Mouse (Mus musculus): ENCODE data around the gene Igf2bp2.
A peak's percentile ranks its signal among the peaks of the same experiment; 100 is the strongest.

The Igf2bp2 gene

GRCm38 (mm10) chr16:22097659-22098058 lies 65.4 kb downstream of the Igf2bp2 start:
- DNase-seq, result no peak

- DNase-seq, result no peak
Observed at GRCm38 (mm10) chr16:22095751-22096150, 67.3 kb downstream of the Igf2bp2 start.

GRCm38 (mm10) chr16:22091255-22091783 lies 71.8 kb downstream of the Igf2bp2 start:
- no peak for DNase-seq

- no peak for DNase-seq
Observed at GRCm38 (mm10) chr16:22085411-22085810, 77.7 kb downstream of the Igf2bp2 start.

GRCm38 (mm10) chr16:22080125-22080710 lies 82.9 kb downstream of the Igf2bp2 start:
- no peak for DNase-seq

- DNase-seq, result no peak
Observed at GRCm38 (mm10) chr16:22076620-22076941, 86.5 kb downstream of the Igf2bp2 start.

- no peak for DNase-seq
Observed at GRCm38 (mm10) chr16:22075829-22076619, 87.1 kb downstream of the Igf2bp2 start.

GRCm38 (mm10) chr16:22075067-22075466 lies 88.0 kb downstream of the Igf2bp2 start:
- no peak for DNase-seq

- DNase-seq, result no peak
Observed at GRCm38 (mm10) chr16:22071361-22071760, 91.7 kb downstream of the Igf2bp2 start.

- no peak for DNase-seq
Observed at GRCm38 (mm10) chr16:22067406-22067805, 95.7 kb downstream of the Igf2bp2 start.

- no peak for DNase-seq
Observed at GRCm38 (mm10) chr16:22065536-22065935, 97.6 kb downstream of the Igf2bp2 start.

- DNase-seq, result no peak
Observed at GRCm38 (mm10) chr16:22062284-22062683, 100.8 kb downstream of the Igf2bp2 start.

GRCm38 (mm10) chr16:22061555-22062160 lies 101.4 kb downstream of the Igf2bp2 start:
- no peak for DNase-seq

GRCm38 (mm10) chr16:22060416-22060815 lies 102.7 kb downstream of the Igf2bp2 start:
- no peak for DNase-seq

- DNase-seq, result no peak
Observed at GRCm38 (mm10) chr16:22058871-22059270, 104.2 kb downstream of the Igf2bp2 start.

- DNase-seq, result no peak
Observed at GRCm38 (mm10) chr16:22057498-22057897, 105.6 kb downstream of the Igf2bp2 start.

GRCm38 (mm10) chr16:22053411-22053810 lies 109.7 kb downstream of the Igf2bp2 start:
- DNase-seq, result no peak

GRCm38 (mm10) chr16:22046739-22047366 lies 116.2 kb downstream of the Igf2bp2 start:
- no peak for DNase-seq

GRCm38 (mm10) chr16:22045930-22046329 lies 117.2 kb downstream of the Igf2bp2 start:
- DNase-seq, result no peak

- DNase-seq, result no peak
Observed at GRCm38 (mm10) chr16:22043830-22044229, 119.3 kb downstream of the Igf2bp2 start.

- no peak for DNase-seq
Observed at GRCm38 (mm10) chr16:22039978-22040377, 123.1 kb downstream of the Igf2bp2 start.

GRCm38 (mm10) chr16:22038554-22038953 lies 124.5 kb downstream of the Igf2bp2 start:
- DNase-seq, result peak; percentile 32

- no peak for DNase-seq
Observed at GRCm38 (mm10) chr16:22027474-22027873, 135.6 kb downstream of the Igf2bp2 start.

All from layer of hippocampus, adult 9-11 months (tissue).